10 mouse cellular contexts compared by ENCODE assay signal in the genomic region with DNA sequence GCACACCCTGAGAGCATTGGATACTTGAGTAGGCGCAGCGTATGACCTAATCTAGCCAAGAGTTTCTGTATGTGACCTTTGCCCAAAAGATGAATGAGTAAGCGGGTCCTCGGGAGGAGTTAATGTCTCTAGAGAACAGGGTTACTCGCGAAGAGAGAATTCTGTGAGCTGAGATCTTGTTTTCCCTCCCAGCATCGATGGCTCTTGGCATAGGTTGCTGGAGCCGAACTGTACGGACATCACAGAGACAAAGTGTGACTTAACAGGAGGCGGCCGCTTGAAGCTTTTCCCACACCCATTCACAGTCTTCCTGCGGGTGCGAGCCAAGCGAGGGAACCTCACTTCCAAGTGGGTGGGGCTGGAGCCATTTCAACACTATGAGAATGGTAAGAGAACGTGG. TPM values are rescaled to one million over a fixed set of nuclear protein-coding genes. Genes with fewer than 3 reads are reported as not detected.
DNase-seq lines count a peak whose midpoint lies in the region; ATAC-seq and TF ChIP-seq lines count a peak whose summit lies in the region.
"Had no signal": no experiment of that assay in that cellular context is flagged by ENCODE, and none has a peak within 500 bp of the region (broad histone marks: within the 10 kb centered on the region; RNA-seq: fewer than 3 reads in every experiment).

No protein-coding gene starts in this region.

- peak; percentile 26 for DNase-seq in forebrain, postnatal 0 days
- no peak for DNase-seq in forebrain, embryonic 11.5 days (ENCODE audit: low spot score)
- DNase-seq in left cerebral cortex, adult 18-20 months (ENCODE audit: low spot score in 2 of 2) = peak; percentile 37 to 67
- DNase-seq in left cerebral cortex, postnatal 4 days = no peak
- peak; percentile 69 for DNase-seq in gastrocnemius, postnatal 25 days
- DNase-seq in right cerebral cortex, postnatal 14 days = peak; percentile 39
- DNase-seq in cerebellum, adult 2 months = no peak
- DNase-seq in layer of hippocampus, postnatal 36 days = no peak
- DNase-seq: cerebellum, adult 9-10 months had no signal

- no peak overlapping the region for H3K27ac ChIP-seq in forebrain, postnatal 0 days (ENCODE audit: low read depth, low read length)
- H3K27ac ChIP-seq in forebrain, embryonic 11.5 days (ENCODE audit: low read depth, low read length) = no peak overlapping the region
- H3K27ac ChIP-seq in cerebellum, adult 2 months (ENCODE audit: insufficient read depth, low read length) = no peak overlapping the region
- H3K27ac ChIP-seq: layer of hippocampus, adult 2 months had no signal

- H3K4me1 ChIP-seq in forebrain, postnatal 0 days (ENCODE audit: insufficient read depth) = no peaks in the 10 kb centered on the region
- no peaks in the 10 kb centered on the region for H3K4me1 ChIP-seq in forebrain, embryonic 11.5 days (replicated peaks; ENCODE audit: control insufficient read depth, insufficient read depth, low read length)
- H3K4me1 ChIP-seq in cerebellum, adult 2 months (ENCODE audit: control insufficient read depth, insufficient read depth, low read length) = peaks cover 6% of the 10 kb centered on the region

- peaks cover 33% of the 10 kb centered on the region for H3K36me3 ChIP-seq in forebrain, postnatal 0 days (ENCODE audit: insufficient read depth)
- no peaks in the 10 kb centered on the region; the same call in 1 of the 2 replicates for H3K36me3 ChIP-seq in forebrain, embryonic 11.5 days (ENCODE audit: control insufficient read depth, insufficient read depth, low read length)

- no peak overlapping the region for H3K4me3 ChIP-seq in forebrain, postnatal 0 days (ENCODE audit: low read depth, low read length)
- H3K4me3 ChIP-seq in forebrain, embryonic 11.5 days (ENCODE audit: low read depth, low read length) = no peak overlapping the region
- H3K4me3 ChIP-seq in cerebellum, adult 2 months (replicated peaks; ENCODE audit: insufficient read depth, low read depth, low read length) = no peak overlapping the region
- H3K4me3 ChIP-seq: layer of hippocampus, adult 2 months had no signal

- WGBS in forebrain, postnatal 0 days = 71% methylated on average over 15 of the region's 15 CpGs
- 93% methylated on average over 15 of the region's 15 CpGs for WGBS in forebrain, embryonic 11.5 days
- 77% methylated on average over 15 of the region's 15 CpGs for WGBS in cerebellum, adult 2 months

- no peak overlapping the region for H3K9ac ChIP-seq in forebrain, postnatal 0 days
- no peak overlapping the region for H3K9ac ChIP-seq in forebrain, embryonic 11.5 days (ENCODE audit: low read length)

- TF ChIP-seq CTCF in forebrain, postnatal 0 days (IDR thresholded peaks at IDR 0.05; ENCODE audit: low read depth) = no peak
- no peak for TF ChIP-seq CTCF in cerebellum, adult 2 months (IDR thresholded peaks at IDR 0.05; ENCODE audit: borderline replicate concordance, insufficient read depth, low read depth, low read length)

- no peaks in the 10 kb centered on the region for H3K27me3 ChIP-seq in forebrain, postnatal 0 days (ENCODE audit: insufficient read depth, low read length)
- no peaks in the 10 kb centered on the region for H3K27me3 ChIP-seq in forebrain, embryonic 11.5 days (ENCODE audit: control insufficient read depth, insufficient read depth, low read length)
- H3K27me3 ChIP-seq in cerebellum, adult 2 months (ENCODE audit: control insufficient read depth, insufficient read depth, low read length) = no peaks in the 10 kb centered on the region

- intact Hi-C loops in left cerebral cortex, postnatal 4 days (cut with DNase I) = no loop called here

- no peak for TF ChIP-seq POLR2A in cerebellum, adult 2 months (IDR thresholded peaks at IDR 0.05; ENCODE audit: borderline replicate concordance, insufficient read depth, low read length)

- H3K9me3 ChIP-seq in forebrain, postnatal 0 days (ENCODE audit: low read length) = no peaks in the 10 kb centered on the region
- H3K9me3 ChIP-seq in forebrain, embryonic 11.5 days (ENCODE audit: control insufficient read depth, low read length) = no peaks in the 10 kb centered on the region

- no peak overlapping the region for H3K4me2 ChIP-seq in forebrain, postnatal 0 days (ENCODE audit: low read depth)
- no peak overlapping the region for H3K4me2 ChIP-seq in forebrain, embryonic 11.5 days (ENCODE audit: low read depth, low read length, severe bottlenecking)

- ATAC-seq in forebrain, postnatal 0 days = peak; percentile 36; the same call in 1 of the 2 replicates
- no peak for ATAC-seq in forebrain, embryonic 11.5 days (replicated peaks; ENCODE audit: low FRiP score)

RNA-seq across cellular contexts. Expression of a gene that starts 10.8 kb away (rescaled TPM):
- total RNA-seq in forebrain, postnatal 0 days (2014; rRNA removed) = 61.8 and 63.0 TPM in 2 replicates
- polyA plus RNA-seq in forebrain, postnatal 0 days (2015; fragmentation: Nextera tagmentation; extraction: Ambion mirVana) = 112 and 146 TPM in 2 replicates
- 28.8 and 31.6 TPM in 2 replicates for polyA plus RNA-seq in forebrain, embryonic 11.5 days (2014; fragmentation: Nextera tagmentation; extraction: Ambion mirVana)
- total RNA-seq in left cerebral cortex, adult 18-20 months (2021) = 10 to 100 TPM; 31.3 to 41.2 TPM
- total RNA-seq in left cerebral cortex, postnatal 4 days (2021) = 10 to 100 TPM; 88.8 to 89.4 TPM
- total RNA-seq in gastrocnemius, postnatal 25 days (2021) = 10 to 100 TPM; 50.5 to 71.4 TPM
- 33.9 and 34.5 TPM in 2 replicates for polyA plus RNA-seq in cerebellum, adult 2 months (2012; rRNA removed)
- total RNA-seq in layer of hippocampus, postnatal 36 days (2021) = 10 to 100 TPM; 52.4 to 57.2 TPM

RNA-seq across cellular contexts. Expression of a gene that starts 39.9 kb away (rescaled TPM):
- total RNA-seq in forebrain, postnatal 0 days (2014; rRNA removed) = 65.2 and 65.6 TPM in 2 replicates
- polyA plus RNA-seq in forebrain, postnatal 0 days (2015; fragmentation: Nextera tagmentation; extraction: Ambion mirVana) = 98.8 and 102 TPM in 2 replicates
- 36.4 and 42.4 TPM in 2 replicates for polyA plus RNA-seq in forebrain, embryonic 11.5 days (2014; fragmentation: Nextera tagmentation; extraction: Ambion mirVana)
- total RNA-seq in left cerebral cortex, adult 18-20 months (2021) = 10 to 100 TPM; 87.7 to 92.8 TPM
- 10 to 100 TPM; 76.3 to 77.4 TPM for total RNA-seq in left cerebral cortex, postnatal 4 days (2021)
- 10 to 100 TPM; 18.2 to 18.5 TPM for total RNA-seq in gastrocnemius, postnatal 25 days (2021)
- 147 and 148 TPM in 2 replicates for polyA plus RNA-seq in cerebellum, adult 2 months (2012; rRNA removed)
- total RNA-seq in layer of hippocampus, postnatal 36 days (2021) = 100 to 1,000 TPM; 115 to 124 TPM

Comparison
In these comparisons a context has a peak if more than half of its experiments do, and no peak if none do; other contexts are left out.
1. DNase-seq: peak in forebrain, postnatal 0 days (single experiment), left cerebral cortex, adult 18-20 months (2 of 2), gastrocnemius, postnatal 25 days (single experiment) and right cerebral cortex, postnatal 14 days (single experiment); none in forebrain, embryonic 11.5 days (single experiment), left cerebral cortex, postnatal 4 days (single experiment), cerebellum, adult 2 months (0 of 2) and layer of hippocampus, postnatal 36 days (0 of 2).